Mouse (Mus musculus): Measurements from ENCODE around the gene Ccdc144b. TPM values are rescaled to one million over a fixed set of nuclear protein-coding genes. Genes with fewer than 3 reads are reported as not detected.

The Ccdc144b gene
- polyA plus RNA-seq (2015; fragmentation: Nextera tagmentation; extraction: Ambion mirVana), result not detected in 2 replicates

GRCm38 (mm10) chr3:36053447-36053846, at the start of gene Ccdc144b:
TSS of gene Ccdc144b (minus strand) at chr3:36053547.
- H3K9ac ChIP-seq (ENCODE audit: low read length), result no peak within 1 kb of the TSS
- H3K36me3 ChIP-seq (ENCODE audit: control insufficient read depth, insufficient read depth, low read length), result no peaks in the 10 kb centered on the region
- H3K27me3 ChIP-seq (ENCODE audit: control insufficient read depth, insufficient read depth, low read length), result no peaks in the 10 kb centered on the region
- ATAC-seq (ENCODE audit: insufficient read depth, low FRiP score), result no peak
- 87% methylated on average over 6 of the region's 6 CpGs for WGBS
- H3K27ac ChIP-seq (ENCODE audit: low read length), result no peak within 1 kb of the TSS
- H3K4me2 ChIP-seq (ENCODE audit: low read depth, low read length), result no peak within 1 kb of the TSS
- no peaks in the 10 kb centered on the region for H3K4me1 ChIP-seq (ENCODE audit: control insufficient read depth, insufficient read depth, low read length)
- no peak within 1 kb of the TSS for H3K4me3 ChIP-seq (replicated peaks; ENCODE audit: low read length)
- H3K9me3 ChIP-seq (replicated peaks; ENCODE audit: control insufficient read depth, low read length), result no peaks in the 10 kb centered on the region

GRCm38 (mm10) chr3:36095371-36095770, 42.0 kb upstream of the Ccdc144b start:
- no peak for ATAC-seq (ENCODE audit: insufficient read depth, low FRiP score)
- Histone ChIP-seq H3K27ac (ENCODE audit: low read length) (no peak overlapping the region), H3K36me3 (ENCODE audit: control insufficient read depth, insufficient read depth, low read length) (peaks cover 4% of the 10 kb centered on the region; the same call in 1 of the 2 replicates), H3K9ac (ENCODE audit: low read length) (no peak overlapping the region), H3K9me3 (replicated peaks; ENCODE audit: control insufficient read depth, low read length) (no peaks in the 10 kb centered on the region), H3K27me3 (ENCODE audit: control insufficient read depth, insufficient read depth, low read length) (no peaks in the 10 kb centered on the region), H3K4me2 (ENCODE audit: low read depth, low read length) (no peak overlapping the region), H3K4me3 (replicated peaks; ENCODE audit: low read length) (no peak overlapping the region), H3K4me1 (ENCODE audit: control insufficient read depth, insufficient read depth, low read length) (no peaks in the 10 kb centered on the region)
- WGBS, result 85% methylated on average over 2 of the region's 2 CpGs

- H3K4me2 ChIP-seq (ENCODE audit: low read depth, low read length), result no peak overlapping the region
- H3K36me3 ChIP-seq (ENCODE audit: control insufficient read depth, insufficient read depth, low read length), result peaks cover 32% of the 10 kb centered on the region; the same call in 1 of the 2 replicates
- 93% methylated on average over 9 of the region's 9 CpGs for WGBS
- H3K27me3 ChIP-seq (ENCODE audit: control insufficient read depth, insufficient read depth, low read length), result no peaks in the 10 kb centered on the region
- H3K9me3 ChIP-seq (replicated peaks; ENCODE audit: control insufficient read depth, low read length), result no peaks in the 10 kb centered on the region
- H3K4me1 ChIP-seq (ENCODE audit: control insufficient read depth, insufficient read depth, low read length), result no peaks in the 10 kb centered on the region
- H3K9ac ChIP-seq (ENCODE audit: low read length), result no peak overlapping the region
- no peak overlapping the region for H3K27ac ChIP-seq (ENCODE audit: low read length)
- no peak overlapping the region for H3K4me3 ChIP-seq (replicated peaks; ENCODE audit: low read length)
- ATAC-seq (ENCODE audit: insufficient read depth, low FRiP score), result no peak
These were observed 34.2 kb upstream of the Ccdc144b start for GRCm38 (mm10) chr3:36087591-36087990.

- peaks cover 38% of the 10 kb centered on the region for H3K36me3 ChIP-seq (ENCODE audit: control insufficient read depth, insufficient read depth, low read length)
- 93% methylated on average over 5 of the region's 5 CpGs for WGBS
These were observed 32.0 kb upstream of the Ccdc144b start for GRCm38 (mm10) chr3:36085394-36085793.

GRCm38 (mm10) chr3:36083381-36083780, 30.0 kb upstream of the Ccdc144b start:
- no peak overlapping the region for H3K9ac ChIP-seq (ENCODE audit: low read length)
- no peak overlapping the region for H3K4me2 ChIP-seq (ENCODE audit: low read depth, low read length)
- 93% methylated on average over 7 of the region's 7 CpGs for WGBS
- no peaks in the 10 kb centered on the region for H3K27me3 ChIP-seq (ENCODE audit: control insufficient read depth, insufficient read depth, low read length)
- H3K27ac ChIP-seq (ENCODE audit: low read length), result no peak overlapping the region
- ATAC-seq (ENCODE audit: insufficient read depth, low FRiP score), result no peak
- no peaks in the 10 kb centered on the region for H3K4me1 ChIP-seq (ENCODE audit: control insufficient read depth, insufficient read depth, low read length)
- no peaks in the 10 kb centered on the region for H3K9me3 ChIP-seq (replicated peaks; ENCODE audit: control insufficient read depth, low read length)
- peaks cover 27% of the 10 kb centered on the region for H3K36me3 ChIP-seq (ENCODE audit: control insufficient read depth, insufficient read depth, low read length)
- no peak overlapping the region for H3K4me3 ChIP-seq (replicated peaks; ENCODE audit: low read length)

More at GRCm38 (mm10) chr3:36085394-36085793, 32.0 kb upstream of the Ccdc144b start:
- no peak overlapping the region for H3K27ac ChIP-seq (ENCODE audit: low read length)
- H3K9me3 ChIP-seq (replicated peaks; ENCODE audit: control insufficient read depth, low read length), result no peaks in the 10 kb centered on the region
- H3K4me1 ChIP-seq (ENCODE audit: control insufficient read depth, insufficient read depth, low read length), result no peaks in the 10 kb centered on the region
- ATAC-seq (ENCODE audit: insufficient read depth, low FRiP score), result no peak
- no peak overlapping the region for H3K9ac ChIP-seq (ENCODE audit: low read length)
- no peaks in the 10 kb centered on the region for H3K27me3 ChIP-seq (ENCODE audit: control insufficient read depth, insufficient read depth, low read length)
- no peak overlapping the region for H3K4me2 ChIP-seq (ENCODE audit: low read depth, low read length)
- H3K4me3 ChIP-seq (replicated peaks; ENCODE audit: low read length), result no peak overlapping the region

- no peak for ATAC-seq (ENCODE audit: insufficient read depth, low FRiP score)
- Histone ChIP-seq H3K4me3 (replicated peaks; ENCODE audit: low read length) (no peak overlapping the region), H3K36me3 (ENCODE audit: control insufficient read depth, insufficient read depth, low read length) (peaks cover 27% of the 10 kb centered on the region), H3K4me1 (ENCODE audit: control insufficient read depth, insufficient read depth, low read length) (no peaks in the 10 kb centered on the region), H3K9ac (ENCODE audit: low read length) (no peak overlapping the region), H3K27ac (ENCODE audit: low read length) (no peak overlapping the region), H3K9me3 (replicated peaks; ENCODE audit: control insufficient read depth, low read length) (no peaks in the 10 kb centered on the region), H3K27me3 (ENCODE audit: control insufficient read depth, insufficient read depth, low read length) (no peaks in the 10 kb centered on the region), H3K4me2 (ENCODE audit: low read depth, low read length) (no peak overlapping the region)
- 92% methylated on average over 4 of the region's 4 CpGs for WGBS
These were observed 29.5 kb upstream of the Ccdc144b start for GRCm38 (mm10) chr3:36082843-36083242.

GRCm38 (mm10) chr3:36080741-36081140, 27.4 kb upstream of the Ccdc144b start:
- Histone ChIP-seq H3K9me3 (replicated peaks; ENCODE audit: control insufficient read depth, low read length) (no peaks in the 10 kb centered on the region), H3K9ac (ENCODE audit: low read length) (no peak overlapping the region), H3K36me3 (ENCODE audit: control insufficient read depth, insufficient read depth, low read length) (peaks cover 30% of the 10 kb centered on the region), H3K4me2 (ENCODE audit: low read depth, low read length) (no peak overlapping the region), H3K4me1 (ENCODE audit: control insufficient read depth, insufficient read depth, low read length) (no peaks in the 10 kb centered on the region), H3K4me3 (replicated peaks; ENCODE audit: low read length) (no peak overlapping the region), H3K27me3 (ENCODE audit: control insufficient read depth, insufficient read depth, low read length) (no peaks in the 10 kb centered on the region), H3K27ac (ENCODE audit: low read length) (no peak overlapping the region)
- WGBS, result 92% methylated on average over 5 of the region's 5 CpGs
- no peak for ATAC-seq (ENCODE audit: insufficient read depth, low FRiP score)

- no peak overlapping the region for H3K9ac ChIP-seq (ENCODE audit: low read length)
- no peak overlapping the region for H3K27ac ChIP-seq (ENCODE audit: low read length)
- H3K36me3 ChIP-seq (ENCODE audit: control insufficient read depth, insufficient read depth, low read length), result peaks cover 26% of the 10 kb centered on the region
- no peak overlapping the region for H3K4me2 ChIP-seq (ENCODE audit: low read depth, low read length)
- H3K9me3 ChIP-seq (replicated peaks; ENCODE audit: control insufficient read depth, low read length), result no peaks in the 10 kb centered on the region
- no peaks in the 10 kb centered on the region for H3K4me1 ChIP-seq (ENCODE audit: control insufficient read depth, insufficient read depth, low read length)
- WGBS, result 82% methylated on average over 5 of the region's 5 CpGs
- no peak overlapping the region for H3K4me3 ChIP-seq (replicated peaks; ENCODE audit: low read length)
- H3K27me3 ChIP-seq (ENCODE audit: control insufficient read depth, insufficient read depth, low read length), result no peaks in the 10 kb centered on the region
- ATAC-seq (ENCODE audit: insufficient read depth, low FRiP score), result no peak
These were observed 26.5 kb upstream of the Ccdc144b start for GRCm38 (mm10) chr3:36079886-36080285.

- H3K4me2 ChIP-seq (ENCODE audit: low read depth, low read length), result no peak overlapping the region
- peaks cover 20% of the 10 kb centered on the region for H3K36me3 ChIP-seq (ENCODE audit: control insufficient read depth, insufficient read depth, low read length)
- WGBS, result 92% methylated on average over 3 of the region's 3 CpGs
- H3K4me3 ChIP-seq (replicated peaks; ENCODE audit: low read length), result no peak overlapping the region
- ATAC-seq (ENCODE audit: insufficient read depth, low FRiP score), result no peak
- H3K27ac ChIP-seq (ENCODE audit: low read length), result no peak overlapping the region
- H3K27me3 ChIP-seq (ENCODE audit: control insufficient read depth, insufficient read depth, low read length), result no peaks in the 10 kb centered on the region
- H3K9ac ChIP-seq (ENCODE audit: low read length), result no peak overlapping the region
- no peaks in the 10 kb centered on the region for H3K9me3 ChIP-seq (replicated peaks; ENCODE audit: control insufficient read depth, low read length)
- H3K4me1 ChIP-seq (ENCODE audit: control insufficient read depth, insufficient read depth, low read length), result no peaks in the 10 kb centered on the region
These were observed 24.0 kb upstream of the Ccdc144b start for GRCm38 (mm10) chr3:36077386-36077785.

- Histone ChIP-seq H3K9ac (ENCODE audit: low read length) (no peak overlapping the region), H3K4me3 (replicated peaks; ENCODE audit: low read length) (no peak overlapping the region), H3K4me2 (ENCODE audit: low read depth, low read length) (no peak overlapping the region), H3K4me1 (ENCODE audit: control insufficient read depth, insufficient read depth, low read length) (no peaks in the 10 kb centered on the region), H3K36me3 (ENCODE audit: control insufficient read depth, insufficient read depth, low read length) (peaks cover 12% of the 10 kb centered on the region), H3K27me3 (ENCODE audit: control insufficient read depth, insufficient read depth, low read length) (no peaks in the 10 kb centered on the region), H3K9me3 (replicated peaks; ENCODE audit: control insufficient read depth, low read length) (no peaks in the 10 kb centered on the region), H3K27ac (ENCODE audit: low read length) (no peak overlapping the region)
- WGBS, result 86% methylated on average over 6 of the region's 6 CpGs
- ATAC-seq (ENCODE audit: insufficient read depth, low FRiP score), result no peak
These were observed 22.1 kb upstream of the Ccdc144b start for GRCm38 (mm10) chr3:36075466-36075865.
